Mouse (Mus musculus): ENCODE results near the gene Scn1a. TPM values are rescaled to one million over a fixed set of nuclear protein-coding genes. Genes with fewer than 3 reads are reported as not detected.

The Scn1a gene
- 10 to 100 TPM; 62.2 to 63.7 TPM for total RNA-seq (2021)
- long read RNA-seq, experiment 1, partial matches to known transcripts = 1 of 11 reads
- long read RNA-seq, experiment 1, other reads (novel, unspliced or antisense) = 10 of 11 reads
- long read RNA-seq, experiment 2, full-length matches to known transcripts = 1 of 18 reads
- long read RNA-seq, experiment 2, partial matches to known transcripts = 8 of 18 reads
- long read RNA-seq, experiment 2, other reads (novel, unspliced or antisense) = 9 of 18 reads

DNA sequence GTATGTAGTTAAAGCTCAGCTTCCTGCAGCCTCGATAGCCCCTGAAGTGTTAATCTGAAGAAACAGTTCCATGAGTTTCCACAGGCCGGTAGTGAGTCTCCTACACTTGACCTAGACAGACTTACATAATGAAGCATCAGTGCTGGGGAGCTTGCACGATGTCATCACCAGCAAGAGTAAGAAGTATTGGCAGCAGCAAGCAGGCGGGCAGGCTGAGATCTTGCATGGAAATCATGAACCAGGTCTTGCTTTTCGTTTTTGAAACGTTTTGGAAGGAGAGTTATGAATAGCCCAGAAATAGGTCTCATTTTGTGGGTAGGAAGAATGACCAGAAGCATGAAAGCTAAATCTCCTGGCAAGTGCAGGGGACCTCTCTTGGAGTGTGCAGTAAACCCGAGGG, at the start of gene Scn1a:
TSS of gene Scn1a (minus strand) at position 130 of the 400 bp plus-strand sequence.
- H3K27ac ChIP-seq = peak within 1 kb of the TSS; percentile 15; the same call in 1 of the 2 replicates
- H3K4me3 ChIP-seq = peak within 1 kb of the TSS; percentile 50
- DNase-seq (ENCODE audit: low spot score in 2 of 2) = no peak
- TF ChIP-seq CTCF (conservative IDR thresholded peaks at IDR 0.05) = no peak

DNA sequence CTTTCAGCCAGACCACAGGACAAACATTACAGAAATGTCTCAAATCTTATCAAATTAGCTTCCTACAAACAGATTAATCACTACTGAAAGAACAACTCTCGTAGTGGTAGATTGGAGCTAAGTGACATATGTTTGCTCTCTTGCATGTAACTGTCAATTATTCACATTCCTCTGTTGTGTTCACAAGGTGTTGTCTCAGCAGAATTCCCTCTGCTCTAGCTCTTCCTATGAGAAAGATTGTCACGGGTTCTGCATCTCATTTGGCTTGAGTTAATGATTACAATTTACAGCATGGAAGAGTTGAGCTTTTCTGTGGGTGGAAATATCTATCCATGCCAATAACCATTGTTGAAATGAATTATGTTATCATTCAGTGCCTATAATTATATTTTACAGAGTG, 37.8 kb upstream of the Scn1a start:
- H3K4me3 ChIP-seq = no peak overlapping the region
- H3K27ac ChIP-seq = no peak overlapping the region
- no peak for DNase-seq (ENCODE audit: low spot score in 2 of 2)
- TF ChIP-seq CTCF (conservative IDR thresholded peaks at IDR 0.05) = no peak

DNA sequence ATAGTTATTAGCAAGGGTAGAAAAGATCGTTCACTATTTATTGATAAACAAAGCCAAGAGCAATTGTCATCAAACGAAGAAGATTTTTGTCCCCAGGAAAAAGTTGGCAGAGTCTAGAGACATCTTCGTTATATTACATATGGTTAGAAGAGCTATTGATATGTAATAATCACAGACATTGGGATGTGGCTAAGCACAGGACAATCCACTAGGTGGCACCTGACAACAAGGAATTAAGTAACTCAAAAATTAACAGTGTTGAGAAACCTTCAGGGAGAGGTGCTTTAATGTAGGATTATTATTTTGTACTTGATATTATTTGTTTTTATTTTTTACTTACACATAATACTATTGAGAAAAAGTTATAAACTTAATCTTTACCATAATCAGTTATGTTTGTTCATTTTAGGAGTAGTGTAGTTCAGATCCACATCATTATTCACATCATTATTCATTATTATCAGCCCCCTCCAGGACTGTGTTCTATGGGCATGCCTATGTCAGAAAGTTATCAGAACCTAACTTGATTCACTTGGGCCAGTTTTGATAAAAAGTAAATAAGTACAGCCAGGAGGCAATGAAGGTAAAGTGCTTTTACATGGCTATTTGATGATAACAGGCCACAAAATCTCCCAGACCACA, 32.7 kb upstream of the Scn1a start:
- no peak overlapping the region for H3K4me3 ChIP-seq
- peak; percentile 91 for TF ChIP-seq CTCF (conservative IDR thresholded peaks at IDR 0.05)
- no peak overlapping the region for H3K27ac ChIP-seq
- DNase-seq (ENCODE audit: low spot score in 2 of 2) = peak; percentile 42 to 55

DNA sequence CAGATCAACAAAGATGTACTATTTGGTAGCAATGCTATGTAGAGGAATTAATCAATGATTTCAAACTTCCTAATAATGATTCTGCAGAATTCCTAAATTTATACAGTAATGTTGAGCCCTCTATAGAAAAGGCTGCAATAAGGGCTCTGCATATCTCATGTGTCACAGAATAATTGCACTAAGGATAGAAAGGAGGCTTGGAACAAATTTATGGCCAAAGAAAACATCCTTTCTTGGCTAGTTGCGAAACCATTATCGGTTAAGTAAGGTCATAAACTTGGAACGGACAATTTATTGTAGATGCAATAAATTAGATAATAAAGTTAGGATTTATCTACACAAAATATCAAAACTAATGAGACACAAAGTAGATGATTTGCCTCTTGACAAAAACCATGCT, 24.8 kb upstream of the Scn1a start:
- no peak for DNase-seq (ENCODE audit: low spot score in 2 of 2)
- TF ChIP-seq CTCF (conservative IDR thresholded peaks at IDR 0.05) = no peak
- no peak overlapping the region for H3K27ac ChIP-seq

DNA sequence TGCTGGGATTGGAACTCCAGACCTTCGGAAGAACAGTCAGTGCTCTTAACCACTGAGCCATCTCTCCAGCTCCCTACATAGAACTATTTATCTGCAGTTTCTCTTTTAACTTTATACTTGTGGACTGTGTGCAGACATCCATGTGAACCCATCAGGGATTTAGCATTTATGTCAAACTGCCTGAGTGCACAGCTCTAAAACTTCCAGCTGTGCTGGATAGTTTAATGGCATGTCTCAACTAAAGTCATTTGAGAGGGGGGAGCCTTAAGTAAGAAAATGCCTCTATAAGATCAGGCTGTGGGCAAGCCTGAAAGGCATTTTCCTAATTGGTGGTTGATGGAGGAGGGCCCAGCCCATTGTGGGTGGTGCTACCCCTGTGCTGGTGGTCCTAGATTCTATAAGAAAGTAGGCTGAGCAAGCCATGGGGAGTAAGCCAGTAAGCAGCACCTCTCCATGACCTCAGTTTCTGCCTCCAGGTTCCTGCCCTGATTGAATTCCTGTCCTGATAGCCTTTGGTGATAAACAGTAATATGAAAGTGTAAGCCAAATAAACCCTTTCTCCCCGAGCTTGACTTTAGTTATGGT, 24.3 kb upstream of the Scn1a start:
- H3K27ac ChIP-seq = no peak overlapping the region
- H3K4me3 ChIP-seq = no peak overlapping the region
- no peak for TF ChIP-seq CTCF (conservative IDR thresholded peaks at IDR 0.05)
- no peak for DNase-seq (ENCODE audit: low spot score in 2 of 2)

More for the DNA sequence above, 24.8 kb upstream of the Scn1a start:
- no peak overlapping the region for H3K4me3 ChIP-seq

DNA sequence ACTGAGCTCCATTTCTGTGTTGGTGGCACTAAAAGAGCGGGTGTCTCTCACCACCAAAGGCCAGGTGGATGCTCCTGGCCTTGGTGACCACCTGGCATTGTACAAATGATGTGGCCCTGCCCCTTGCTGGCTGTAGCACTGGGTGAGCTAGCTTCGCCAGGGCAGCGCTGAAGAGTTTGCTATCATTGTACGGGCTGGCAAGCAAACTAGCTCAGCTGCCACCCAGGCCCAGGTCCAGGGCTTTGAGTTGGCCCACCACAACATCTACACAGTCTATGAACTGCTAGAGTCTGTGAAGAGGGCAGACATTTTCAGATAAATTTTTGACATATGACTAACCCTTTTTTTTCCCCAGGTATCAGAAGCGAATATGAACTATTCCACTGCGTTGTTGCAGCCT, 23.3 kb upstream of the Scn1a start:
- TF ChIP-seq CTCF (conservative IDR thresholded peaks at IDR 0.05) = no peak
- no peak overlapping the region for H3K27ac ChIP-seq
- no peak overlapping the region for H3K4me3 ChIP-seq
- DNase-seq (ENCODE audit: low spot score in 2 of 2) = no peak

DNA sequence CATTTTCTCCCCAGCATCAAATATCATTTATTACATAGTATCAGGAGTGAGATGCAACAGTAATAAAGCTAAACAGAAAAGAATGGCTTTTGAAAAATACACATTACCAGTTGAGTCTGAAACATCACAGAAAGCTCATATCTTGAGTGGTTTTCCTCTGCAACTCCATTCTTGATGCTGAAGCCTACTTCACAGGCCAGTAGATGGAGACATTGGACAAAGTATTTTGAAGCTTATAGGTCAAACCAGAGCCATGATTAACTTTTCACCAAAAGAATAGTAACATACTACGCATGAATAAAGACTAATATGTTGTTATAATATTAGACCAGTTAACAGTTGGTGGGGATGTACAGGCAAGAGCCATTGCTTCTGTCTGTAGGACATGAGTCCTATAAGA, 21.8 kb upstream of the Scn1a start:
- no peak for DNase-seq (ENCODE audit: low spot score in 2 of 2)
- H3K27ac ChIP-seq = no peak overlapping the region
- peak; percentile 56 for TF ChIP-seq CTCF (conservative IDR thresholded peaks at IDR 0.05)
- H3K4me3 ChIP-seq = no peak overlapping the region

DNA sequence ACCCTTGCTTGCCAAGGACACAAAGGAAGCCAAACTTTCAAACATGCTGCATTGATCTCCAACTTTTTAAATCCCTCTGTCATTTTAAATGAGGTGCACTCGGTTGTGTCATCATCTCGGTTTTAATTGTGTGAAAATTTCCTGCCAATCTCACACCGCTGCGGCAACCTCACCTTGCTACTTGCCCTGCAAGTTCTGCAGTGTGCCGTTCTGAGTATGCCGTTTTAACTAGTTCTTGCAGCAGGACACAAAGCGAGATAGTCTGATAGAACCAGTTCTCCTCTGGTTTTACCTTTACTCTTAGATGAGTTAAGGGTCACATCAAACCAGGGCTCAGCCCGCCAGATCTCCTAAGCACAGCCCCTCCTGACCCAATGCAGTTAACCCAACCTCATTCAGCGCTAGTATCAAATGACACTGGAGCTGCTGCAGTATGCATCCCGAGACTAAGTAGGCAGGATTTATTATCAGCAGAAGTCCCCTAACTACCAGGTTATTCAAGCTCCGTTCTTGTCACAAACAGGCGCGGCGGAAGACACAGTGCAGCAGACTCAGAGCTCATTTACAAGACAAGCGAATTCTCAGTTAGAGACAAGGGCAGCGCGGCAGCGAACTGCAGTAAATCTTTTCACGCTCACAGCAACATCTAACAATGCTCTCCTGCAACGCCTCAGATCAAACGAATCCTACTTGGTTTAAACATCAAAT, 722 bp downstream of the Scn1a start:
- TF ChIP-seq CTCF (conservative IDR thresholded peaks at IDR 0.05) = no peak
- H3K4me3 ChIP-seq = peak overlapping the region; percentile 50
- DNase-seq (ENCODE audit: low spot score in 2 of 2) = peak in 1 of 2 experiments; percentile 20
- peak overlapping the region; percentile 15; the same call in 1 of the 2 replicates for H3K27ac ChIP-seq

DNA sequence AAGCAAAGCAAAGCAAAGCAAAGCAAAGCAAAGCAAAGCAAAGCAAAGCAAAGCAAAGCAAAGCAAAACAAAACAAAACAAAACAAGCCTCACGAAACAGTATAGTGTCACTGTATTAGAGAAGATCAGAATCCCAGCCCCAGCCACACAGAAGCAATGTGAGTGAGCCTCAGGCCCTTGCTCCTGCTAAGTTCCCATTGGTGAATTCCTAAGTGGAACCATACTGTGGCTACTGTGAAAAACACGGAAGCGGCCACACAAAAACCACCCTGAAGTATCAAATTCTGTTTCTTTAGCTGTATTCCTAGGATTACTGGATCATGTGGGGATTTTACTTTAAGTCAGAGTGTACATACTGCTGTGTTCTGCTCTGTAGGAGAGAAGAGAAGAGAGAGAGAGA, 4.4 kb downstream of the Scn1a start:
- TF ChIP-seq CTCF (conservative IDR thresholded peaks at IDR 0.05) = no peak
- DNase-seq (ENCODE audit: low spot score in 2 of 2) = no peak
- no peak overlapping the region for H3K27ac ChIP-seq
- no peak overlapping the region for H3K4me3 ChIP-seq

DNA sequence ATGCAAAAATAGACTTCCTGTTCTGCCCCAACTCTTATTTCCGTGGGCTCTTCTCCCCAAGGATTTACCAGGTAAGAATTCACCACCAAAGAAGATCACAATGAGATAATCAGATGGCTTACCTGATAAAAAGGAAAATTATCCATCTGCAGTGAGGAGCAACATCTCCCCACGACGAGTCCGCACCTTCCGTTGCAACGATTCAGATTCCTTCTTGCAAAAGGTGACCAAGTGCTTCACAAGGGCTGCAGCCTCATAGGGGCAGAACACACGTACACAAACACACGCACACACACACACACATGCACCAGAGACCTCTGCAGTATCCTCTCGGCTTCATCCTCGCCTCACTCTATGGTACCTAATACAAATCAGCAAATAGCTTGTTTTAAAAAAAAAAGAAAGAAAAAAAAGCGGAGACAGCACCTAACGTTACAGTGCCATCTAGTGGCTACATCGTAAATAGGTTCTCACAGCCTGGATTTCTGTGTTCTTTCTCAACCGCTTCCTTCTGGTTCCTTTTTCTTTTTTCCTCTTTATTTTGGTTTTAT, 30.8 kb downstream of the Scn1a start:
- Histone ChIP-seq H3K27ac (peak overlapping the region; percentile 95), H3K4me3 (peak overlapping the region; percentile 75)
- peak; percentile 58 to 73 for DNase-seq (ENCODE audit: low spot score in 2 of 2)
- peak; percentile 93 for TF ChIP-seq CTCF (conservative IDR thresholded peaks at IDR 0.05)

DNA sequence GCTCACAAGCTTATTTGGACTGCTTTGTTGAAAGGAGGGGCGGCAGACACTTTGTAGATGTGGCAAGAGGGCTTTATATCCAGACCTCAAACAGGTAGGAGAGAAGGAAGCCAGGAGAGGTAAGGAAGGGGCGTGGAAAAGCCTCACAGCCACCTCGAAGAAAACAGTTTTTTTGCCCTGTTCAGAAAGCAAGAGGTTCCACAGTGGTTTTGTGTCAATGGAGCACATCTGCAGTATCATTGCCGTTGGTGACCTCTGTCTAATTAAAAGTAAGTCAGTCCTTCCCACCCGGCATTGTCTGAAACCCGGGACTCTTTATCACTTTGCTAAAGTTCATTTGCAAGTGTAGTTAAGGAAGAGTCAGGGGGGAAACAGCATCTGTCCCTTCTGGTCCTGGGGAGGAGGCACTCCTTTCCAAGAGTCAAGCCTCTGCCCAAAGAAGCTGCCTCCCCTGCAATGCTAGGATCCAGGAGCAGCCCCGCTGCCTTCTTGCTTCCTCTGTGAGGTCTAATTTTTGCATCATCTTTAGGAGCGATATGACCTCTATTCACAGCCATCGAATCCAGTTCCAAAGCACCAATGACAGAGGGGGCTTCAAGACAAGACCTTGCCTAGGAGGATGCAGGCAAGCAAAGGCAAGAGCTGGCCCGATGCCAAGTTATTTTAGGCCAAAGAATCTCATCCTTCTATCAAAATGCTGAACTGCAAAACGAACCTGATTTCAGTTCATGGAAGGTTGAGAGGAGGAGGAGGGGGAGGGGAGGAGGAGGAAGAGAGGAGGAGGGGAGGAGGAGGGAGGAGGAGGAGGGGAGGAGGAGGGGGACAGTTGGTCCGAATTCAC, 31.5 kb downstream of the Scn1a start:
- peak in 1 of 2 experiments; percentile 26 for DNase-seq (ENCODE audit: low spot score in 2 of 2)
- peak overlapping the region; percentile 75 for H3K4me3 ChIP-seq
- no peak for TF ChIP-seq CTCF (conservative IDR thresholded peaks at IDR 0.05)

DNA sequence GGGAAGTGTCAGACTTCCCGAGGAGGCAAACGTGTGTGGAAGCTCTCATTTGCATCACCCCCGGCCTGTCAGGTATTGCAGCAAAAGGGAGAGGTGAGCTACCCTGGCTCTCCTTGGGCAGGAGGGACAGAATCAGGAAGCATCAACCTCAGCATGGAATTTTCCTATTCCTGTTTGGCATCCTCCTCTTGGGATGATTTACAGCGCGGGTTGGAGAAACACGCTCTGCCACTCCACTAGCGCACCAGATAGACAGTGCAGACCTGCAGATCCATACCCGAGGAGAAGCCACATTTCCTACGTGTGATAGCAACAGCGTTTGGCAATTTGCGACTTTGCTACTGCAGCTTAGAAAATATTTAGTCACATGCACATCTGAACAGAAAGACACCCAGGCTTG, 32.2 kb downstream of the Scn1a start:
- 0 out of 2 replicates have a peak, but pooled peaks have one; percentile 2 for TF ChIP-seq CTCF (conservative IDR thresholded peaks at IDR 0.05)
- DNase-seq (ENCODE audit: low spot score in 2 of 2) = peak in 1 of 2 experiments; percentile 24
- Histone ChIP-seq H3K4me3 (peak overlapping the region; percentile 75), H3K27ac (peak overlapping the region; percentile 95)

More for the DNA sequence above, 31.5 kb downstream of the Scn1a start:
- H3K27ac ChIP-seq = peak overlapping the region; percentile 95

All from layer of hippocampus, adult 2 months (tissue).